Mouse (Mus musculus): Measurements from ENCODE around the gene Cplx3. TPM values are rescaled to one million over a fixed set of nuclear protein-coding genes. Genes with fewer than 3 reads are reported as not detected.

The Cplx3 gene
- total and polyA plus RNA-seq, 2 experiments from 2014 or later = 0.07 TPM; not detected in 1

DNA sequence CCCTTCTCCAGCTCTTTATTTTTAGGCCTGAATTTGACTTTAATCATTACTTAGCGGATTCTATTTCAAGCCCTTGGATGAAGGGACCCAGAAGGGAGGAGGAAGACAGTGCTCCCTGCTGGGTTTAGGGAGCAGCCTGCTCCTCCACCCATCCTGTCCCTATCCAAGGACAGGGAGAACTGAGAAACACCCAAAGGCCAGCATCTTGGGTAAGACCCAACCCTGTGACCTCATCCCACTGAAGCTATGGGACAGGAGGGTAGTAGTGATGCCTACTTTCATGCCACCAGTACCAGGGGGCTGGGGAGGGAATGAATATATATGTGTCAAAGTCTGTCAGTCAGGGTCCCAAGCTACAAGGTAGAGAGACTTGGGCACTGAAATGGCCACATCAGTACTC is 34.9 kb upstream of the Cplx3 start:
- Histone ChIP-seq H3K27ac (ENCODE audit: low read depth) (peak overlapping the region; percentile 86; the same call in 1 of the 2 replicates), H3K36me3 (replicated peaks; ENCODE audit: control insufficient read depth, insufficient read depth, low read length) (no peaks in the 10 kb centered on the region), H3K4me3 (ENCODE audit: low read depth, low read length) (no peak overlapping the region), H3K4me1 (ENCODE audit: control insufficient read depth, insufficient read depth) (peaks cover 74% of the 10 kb centered on the region), H3K27me3 (ENCODE audit: control insufficient read depth, insufficient read depth, low read length) (no peaks in the 10 kb centered on the region), H3K4me2 (ENCODE audit: low read depth, low read length) (peak overlapping the region; percentile 51; the same call in 1 of the 2 replicates), H3K9me3 (replicated peaks; ENCODE audit: control insufficient read depth, low read length) (no peaks in the 10 kb centered on the region), H3K9ac (replicated peaks; ENCODE audit: low read depth, low read length) (no peak overlapping the region)
- DNase-seq (ENCODE audit: low spot score) (no peak), ATAC-seq (ENCODE audit: insufficient read depth, low read depth) (no peak)
- WGBS = 33% methylated on average over 1 of the region's 1 CpGs
- TF ChIP-seq EP300 (IDR thresholded peaks at IDR 0.05; ENCODE audit: low read depth) (no peak), CTCF (IDR thresholded peaks at IDR 0.05; ENCODE audit: low read depth) (no peak)

DNA sequence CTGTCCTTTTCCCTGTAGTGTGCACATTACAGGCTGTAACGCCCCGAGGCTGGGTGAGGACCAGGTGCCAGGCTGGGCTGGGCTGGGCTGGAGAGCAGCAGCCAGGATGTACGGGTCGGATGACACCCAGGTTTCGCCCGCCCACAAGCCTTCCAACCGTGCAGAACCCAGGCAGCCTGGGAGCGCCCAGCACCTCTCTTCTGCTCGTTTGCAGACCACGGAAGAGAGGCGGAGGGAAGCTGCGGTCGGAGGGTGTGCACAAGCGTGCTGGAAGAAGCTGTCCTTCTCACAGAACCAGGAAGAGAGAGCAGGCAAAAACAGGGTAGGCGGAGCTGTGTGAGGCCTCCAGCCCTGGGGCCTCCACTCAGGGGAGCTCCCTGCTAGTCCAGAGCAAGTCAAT is 34.3 kb upstream of the Cplx3 start:
- TF ChIP-seq CTCF (IDR thresholded peaks at IDR 0.05; ENCODE audit: low read depth) (no peak), EP300 (IDR thresholded peaks at IDR 0.05; ENCODE audit: low read depth) (no peak)
- Histone ChIP-seq H3K4me1 (ENCODE audit: control insufficient read depth, insufficient read depth) (peaks cover 69% of the 10 kb centered on the region), H3K4me2 (ENCODE audit: low read depth, low read length) (peak overlapping the region; percentile 51), H3K4me3 (ENCODE audit: low read depth, low read length) (no peak overlapping the region), H3K27me3 (ENCODE audit: control insufficient read depth, insufficient read depth, low read length) (no peaks in the 10 kb centered on the region), H3K9ac (replicated peaks; ENCODE audit: low read depth, low read length) (peak overlapping the region; percentile 12; the same call in 1 of the 2 replicates), H3K27ac (ENCODE audit: low read depth) (peak overlapping the region; percentile 86), H3K36me3 (replicated peaks; ENCODE audit: control insufficient read depth, insufficient read depth, low read length) (no peaks in the 10 kb centered on the region), H3K9me3 (replicated peaks; ENCODE audit: control insufficient read depth, low read length) (no peaks in the 10 kb centered on the region)
- WGBS = 10% methylated on average over 15 of the region's 15 CpGs
- ATAC-seq (ENCODE audit: insufficient read depth, low read depth) (no peak), DNase-seq (ENCODE audit: low spot score) (peak; percentile 30)

GRCm38 (mm10) chr9:57639661-57640328 is 33.7 kb upstream of the Cplx3 start:
- H3K27me3 ChIP-seq (ENCODE audit: control insufficient read depth, insufficient read depth, low read length) = no peaks in the 10 kb centered on the region
- 67% methylated on average over 5 of the region's 5 CpGs for WGBS
- TF ChIP-seq EP300 (IDR thresholded peaks at IDR 0.05; ENCODE audit: low read depth) = no peak
- no peak for TF ChIP-seq CTCF (IDR thresholded peaks at IDR 0.05; ENCODE audit: low read depth)
- peaks cover 69% of the 10 kb centered on the region for H3K4me1 ChIP-seq (ENCODE audit: control insufficient read depth, insufficient read depth)
- no peaks in the 10 kb centered on the region for H3K36me3 ChIP-seq (replicated peaks; ENCODE audit: control insufficient read depth, insufficient read depth, low read length)
- H3K4me3 ChIP-seq (ENCODE audit: low read depth, low read length) = no peak overlapping the region
- no peaks in the 10 kb centered on the region for H3K9me3 ChIP-seq (replicated peaks; ENCODE audit: control insufficient read depth, low read length)
- H3K27ac ChIP-seq (ENCODE audit: low read depth) = peak overlapping the region; percentile 86
- no peak for DNase-seq (ENCODE audit: low spot score)
- 0 out of 2 replicates have a peak overlapping the region, but pooled peaks have one; percentile 12 for H3K9ac ChIP-seq (replicated peaks; ENCODE audit: low read depth, low read length)
- H3K4me2 ChIP-seq (ENCODE audit: low read depth, low read length) = peak overlapping the region; percentile 51
- no peak for ATAC-seq (ENCODE audit: insufficient read depth, low read depth)

DNA sequence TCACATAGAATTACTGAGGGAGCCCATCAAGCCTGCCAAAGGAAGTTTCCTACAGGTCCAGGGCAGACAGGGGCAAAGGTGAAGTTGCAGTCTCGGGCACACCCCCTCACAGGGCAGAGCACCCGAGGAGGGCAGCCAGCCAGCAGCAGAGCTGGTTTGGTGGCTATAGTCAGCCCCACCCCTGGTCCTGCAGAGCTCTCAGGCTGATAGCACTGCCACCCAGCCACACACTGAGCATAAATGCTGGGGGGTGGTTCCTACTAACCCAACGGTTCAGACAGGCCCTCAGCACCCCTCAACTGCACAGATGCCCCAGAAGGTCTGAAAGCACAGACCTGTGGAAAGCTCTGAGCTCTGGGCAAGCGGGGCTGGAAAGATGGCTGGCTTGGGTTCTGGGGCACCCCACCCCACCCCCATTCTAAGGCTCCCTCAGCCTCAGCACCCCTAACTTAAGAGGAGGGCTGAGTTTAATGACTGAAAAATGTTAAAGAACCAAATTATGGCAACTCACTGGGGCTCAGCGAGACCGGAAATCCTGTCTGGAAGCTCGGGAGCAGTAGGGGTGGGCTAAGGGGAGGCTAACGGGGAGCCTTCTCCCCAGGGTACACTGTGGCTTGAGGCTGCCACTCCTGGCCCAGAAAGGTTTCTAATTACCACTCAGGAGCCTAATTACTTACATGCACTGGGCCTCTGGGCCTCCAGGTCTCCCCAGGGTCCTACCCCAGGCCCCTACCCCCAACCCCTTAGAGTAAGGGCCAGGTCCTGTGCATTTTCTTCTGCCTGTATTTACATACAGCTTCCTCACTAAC is 32.8 kb upstream of the Cplx3 start:
- H3K27me3 ChIP-seq (ENCODE audit: control insufficient read depth, insufficient read depth, low read length) = no peaks in the 10 kb centered on the region
- H3K36me3 ChIP-seq (replicated peaks; ENCODE audit: control insufficient read depth, insufficient read depth, low read length) = no peaks in the 10 kb centered on the region
- H3K4me1 ChIP-seq (ENCODE audit: control insufficient read depth, insufficient read depth) = peaks cover 59% of the 10 kb centered on the region
- H3K4me2 ChIP-seq (ENCODE audit: low read depth, low read length) = peak overlapping the region; percentile 50
- no peak for TF ChIP-seq CTCF (IDR thresholded peaks at IDR 0.05; ENCODE audit: low read depth)
- TF ChIP-seq EP300 (IDR thresholded peaks at IDR 0.05; ENCODE audit: low read depth) = no peak
- ATAC-seq (ENCODE audit: insufficient read depth, low read depth) (peak; percentile 46), DNase-seq (ENCODE audit: low spot score) (no peak)
- H3K27ac ChIP-seq (ENCODE audit: low read depth) = peak overlapping the region; percentile 86
- WGBS = 28% methylated on average over 8 of the region's 8 CpGs
- H3K9ac ChIP-seq (replicated peaks; ENCODE audit: low read depth, low read length) = no peak overlapping the region; the same call in 1 of the 2 replicates
- no peaks in the 10 kb centered on the region for H3K9me3 ChIP-seq (replicated peaks; ENCODE audit: control insufficient read depth, low read length)
- no peak overlapping the region for H3K4me3 ChIP-seq (ENCODE audit: low read depth, low read length)

- TF ChIP-seq CTCF (IDR thresholded peaks at IDR 0.05; ENCODE audit: low read depth) (no peak), EP300 (IDR thresholded peaks at IDR 0.05; ENCODE audit: low read depth) (0 out of 2 replicates have a peak, but pooled peaks have one; percentile 50)
Measured at GRCm38 (mm10) chr9:57637741-57638322, 31.8 kb upstream of the Cplx3 start.

More at GRCm38 (mm10) chr9:57637741-57638322, 31.8 kb upstream of the Cplx3 start:
- H3K4me2 ChIP-seq (ENCODE audit: low read depth, low read length) = peak overlapping the region; percentile 50
- peak overlapping the region; percentile 16; the same call in 1 of the 2 replicates for H3K9ac ChIP-seq (replicated peaks; ENCODE audit: low read depth, low read length)
- WGBS = 3% methylated on average over 6 of the region's 6 CpGs
- H3K27ac ChIP-seq (ENCODE audit: low read depth) = peak overlapping the region; percentile 86
- H3K4me1 ChIP-seq (ENCODE audit: control insufficient read depth, insufficient read depth) = peaks cover 55% of the 10 kb centered on the region
- ATAC-seq (ENCODE audit: insufficient read depth, low read depth) = peak; percentile 70
- H3K9me3 ChIP-seq (replicated peaks; ENCODE audit: control insufficient read depth, low read length) = no peaks in the 10 kb centered on the region
- no peaks in the 10 kb centered on the region for H3K36me3 ChIP-seq (replicated peaks; ENCODE audit: control insufficient read depth, insufficient read depth, low read length)
- H3K27me3 ChIP-seq (ENCODE audit: control insufficient read depth, insufficient read depth, low read length) = no peaks in the 10 kb centered on the region
- DNase-seq (ENCODE audit: low spot score) = peak; percentile 83
- no peak overlapping the region for H3K4me3 ChIP-seq (ENCODE audit: low read depth, low read length)
